Mouse (Mus musculus): ENCODE results near the gene Hsd11b2.

GRCm38 (mm10) chr8:105477792-105478191 lies 40.8 kb upstream of the Hsd11b2 start:
- no peak for TF ChIP-seq CTCF (IDR thresholded peaks at IDR 0.05; ENCODE audit: low read depth)
- no peak for TF ChIP-seq EP300 (optimal IDR thresholded peaks at IDR 0.05)
